Mouse (Mus musculus): ENCODE measurements around the gene Twistnb.

Twistnb gene

GRCm38 (mm10) chr12:33429387-33430160 is at the start of gene Twistnb:
Gene Twistnb (plus strand): TSS chr12:33429635.
- DNase-seq: peak; percentile 99

GRCm38 (mm10) chr12:33388842-33389241 is 40.6 kb upstream of the Twistnb start:
- peak; percentile 81 for DNase-seq

- DNase-seq: no peak
Observed at GRCm38 (mm10) chr12:33390844-33391560, 38.4 kb upstream of the Twistnb start.

DNA sequence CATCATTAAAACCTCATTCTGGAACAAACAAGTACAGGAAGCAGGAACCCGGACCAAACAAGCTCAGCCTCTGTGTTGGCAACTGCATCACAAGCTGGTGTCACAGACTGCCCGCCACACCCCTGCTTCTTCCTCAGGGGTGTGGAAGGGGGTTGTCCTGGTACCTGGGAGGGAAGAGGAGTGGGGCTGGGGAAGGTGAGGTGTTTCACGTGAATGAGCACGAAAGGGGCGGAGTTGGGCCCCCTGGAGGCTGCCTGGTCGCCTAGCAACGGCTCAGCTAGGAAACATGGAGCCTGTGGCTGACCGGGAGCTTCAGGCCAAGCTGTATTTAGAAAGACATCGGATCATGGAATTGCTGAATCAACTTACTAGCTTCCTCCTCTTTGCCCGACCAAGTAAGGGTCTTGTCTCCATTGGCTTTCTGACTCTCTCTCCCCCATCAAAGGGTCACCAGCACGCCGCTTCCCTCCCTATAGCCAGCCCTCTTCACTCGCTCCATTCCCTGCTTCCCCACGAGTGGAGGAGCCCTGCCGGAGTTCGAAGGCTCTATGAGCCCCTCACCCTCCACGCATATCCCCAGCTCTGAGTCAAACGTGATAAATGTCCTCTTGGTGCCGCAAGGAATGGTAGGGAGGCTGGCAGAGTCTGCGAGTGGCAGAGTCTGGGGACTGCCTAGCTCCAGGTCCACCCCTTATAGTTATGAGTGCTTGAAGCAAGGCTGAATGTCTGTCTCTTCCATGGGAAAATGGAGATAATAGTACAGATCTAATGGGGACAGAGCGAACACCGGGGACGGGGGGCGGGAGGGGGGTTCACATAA is 34.4 kb upstream of the Twistnb start, which contains the start of gene Efcab10:
Gene Efcab10, plus strand, starts transcription at position 51 of the 820 bp plus-strand sequence.
- peak; percentile 56 for DNase-seq

DNA sequence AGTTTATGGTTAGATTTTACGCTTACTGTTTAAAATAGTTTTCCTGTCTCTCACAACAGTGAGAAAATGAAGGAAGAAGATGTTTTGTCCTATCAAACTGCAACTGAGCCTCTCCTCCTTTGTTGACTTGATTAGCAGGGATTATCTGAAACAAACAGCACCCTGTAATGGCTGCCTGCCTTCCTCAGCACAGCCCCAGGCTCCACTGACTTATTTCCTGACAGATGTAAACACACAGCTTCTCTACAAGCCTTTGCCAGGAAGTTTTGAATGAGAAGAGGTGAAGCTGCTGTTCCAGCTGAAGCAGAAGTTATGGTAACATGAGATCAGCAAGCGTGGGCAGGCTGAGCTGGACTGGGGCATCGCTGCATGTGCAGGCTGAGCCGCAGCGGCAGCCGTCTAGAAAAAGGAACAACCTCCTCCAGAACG is 26.2 kb upstream of the Twistnb start:
- DNase-seq: no peak

DNA sequence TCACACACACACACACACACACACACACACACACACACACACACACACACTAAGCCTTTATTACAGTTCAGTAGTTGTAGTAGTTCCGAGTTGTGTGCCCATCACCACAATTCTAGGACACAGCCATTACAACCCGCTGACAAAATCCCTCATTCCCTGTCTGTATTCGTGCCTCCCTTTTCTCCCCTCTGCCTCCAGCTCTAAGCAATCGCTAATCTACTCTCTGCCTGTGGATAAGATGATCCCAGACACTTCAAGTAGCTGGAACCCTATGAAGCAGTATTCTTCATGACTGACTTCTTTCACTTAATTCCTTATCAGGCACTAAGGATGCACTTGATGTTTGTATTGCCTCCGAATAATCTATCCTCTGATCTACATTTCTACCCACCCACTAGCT is 24.4 kb upstream of the Twistnb start:
- DNase-seq: no peak

- DNase-seq: no peak
Observed at GRCm38 (mm10) chr12:33405398-33406026, 23.9 kb upstream of the Twistnb start.

GRCm38 (mm10) chr12:33411580-33412151 is 17.8 kb upstream of the Twistnb start:
- no peak for DNase-seq

GRCm38 (mm10) chr12:33424329-33424728 is 5.1 kb upstream of the Twistnb start:
- DNase-seq: peak; percentile 66

GRCm38 (mm10) chr12:33427293-33427692 is 2.1 kb upstream of the Twistnb start:
- DNase-seq: no peak

DNA sequence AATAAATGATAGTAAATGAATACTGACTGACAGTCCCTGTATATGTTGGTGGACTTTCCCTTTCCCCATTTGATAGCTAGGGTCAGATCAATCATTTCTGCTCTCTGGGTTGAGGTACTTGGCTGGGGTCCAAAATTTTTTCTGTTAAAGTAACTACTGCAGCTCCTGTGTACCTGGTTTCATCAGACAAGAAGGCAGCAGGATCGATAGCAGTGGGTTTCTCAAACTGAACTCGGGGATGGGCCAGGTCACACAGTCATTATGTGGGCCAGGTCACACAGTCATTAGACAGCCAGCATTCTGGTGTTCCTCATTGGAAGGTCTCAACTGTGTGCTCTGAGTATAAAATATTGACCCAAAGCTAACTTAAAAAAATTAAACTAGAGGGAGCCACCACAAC is 1.7 kb upstream of the Twistnb start:
- DNase-seq: no peak

DNA sequence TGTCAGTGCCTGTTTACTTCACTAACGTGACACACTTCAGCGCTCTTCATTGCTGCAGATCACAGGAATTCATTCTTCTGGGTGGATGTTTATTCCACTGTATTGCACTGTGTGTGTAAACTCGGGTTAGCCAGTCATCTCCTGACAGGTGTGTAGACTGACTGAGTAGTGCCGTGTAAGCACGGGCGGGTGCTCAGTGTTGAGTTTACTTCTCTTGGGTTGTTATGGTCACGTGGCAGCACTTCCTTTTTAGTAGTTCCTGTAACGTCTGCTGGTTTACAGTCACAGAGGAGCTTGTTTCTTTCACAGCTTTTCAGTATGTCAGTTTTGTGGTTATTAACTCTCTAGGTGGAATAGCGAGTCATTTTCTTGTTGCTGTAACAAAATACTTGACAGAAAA is 4.4 kb downstream of the Twistnb start:
- no peak for DNase-seq

DNA sequence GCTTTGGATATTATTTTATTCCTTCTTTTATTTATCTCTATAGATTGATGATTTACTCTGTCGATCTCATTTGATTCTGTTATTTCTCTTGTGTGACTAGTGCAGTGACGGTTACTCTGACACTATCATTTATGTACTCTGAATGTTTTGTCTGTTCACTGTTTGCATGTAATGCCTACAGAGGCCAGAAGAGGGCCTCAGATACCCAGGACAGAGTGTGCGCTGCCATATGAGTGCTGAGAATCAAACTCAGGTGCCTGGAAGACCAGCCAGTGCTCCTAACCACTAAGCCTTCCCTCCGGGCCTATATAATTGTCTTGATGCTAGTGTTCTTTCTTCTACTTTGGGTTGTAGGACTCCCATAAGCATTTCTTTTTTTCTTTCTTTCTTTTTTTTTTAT is 5.3 kb downstream of the Twistnb start:
- no peak for DNase-seq

DNA sequence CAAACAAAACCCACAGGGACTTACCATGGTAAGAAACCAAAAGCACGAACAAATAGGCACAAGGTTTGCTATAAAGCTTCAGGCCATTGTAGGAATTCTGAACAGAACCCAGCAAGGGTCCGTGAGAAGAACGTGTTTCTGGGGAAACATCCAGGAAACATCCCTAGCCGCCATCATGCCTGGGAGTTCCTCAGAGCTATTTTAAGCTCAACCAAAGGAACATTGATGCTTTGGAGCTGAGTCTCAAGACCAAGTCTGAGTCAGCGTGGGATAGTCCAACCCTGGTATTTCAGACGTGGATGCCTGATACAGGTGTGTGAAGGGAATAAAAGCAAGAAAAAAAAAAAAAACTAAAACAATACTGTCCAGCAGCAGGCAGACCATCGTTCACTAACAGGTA is 26.0 kb downstream of the Twistnb start:
- no peak for DNase-seq

DNA sequence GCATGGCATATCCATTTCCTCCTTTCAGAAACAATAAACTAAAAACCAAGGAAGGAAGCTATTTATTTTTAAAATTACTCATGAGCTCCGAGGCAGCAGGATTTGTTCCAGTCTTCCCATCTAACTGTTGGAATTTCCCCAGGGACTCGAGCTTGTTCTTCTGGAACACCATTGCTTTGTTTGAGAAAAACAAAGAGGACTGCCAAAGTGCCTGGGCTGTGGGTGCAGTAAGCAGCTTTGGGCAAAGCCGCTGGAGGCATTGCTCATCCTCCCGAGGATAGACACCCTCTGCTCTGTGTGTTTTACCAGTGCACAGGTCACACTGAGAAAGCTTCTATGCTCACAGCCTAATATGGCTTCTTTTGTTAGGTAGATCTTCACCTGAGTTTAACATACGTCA is 26.8 kb downstream of the Twistnb start:
- peak; percentile 11 for DNase-seq

GRCm38 (mm10) chr12:33480975-33481374 is 51.5 kb downstream of the Twistnb start:
- no peak for DNase-seq

- no peak for DNase-seq
Observed at GRCm38 (mm10) chr12:33482931-33483330, 53.5 kb downstream of the Twistnb start.

Measured in kidney, postnatal 10 days (tissue).